Mouse (Mus musculus): Measurements from ENCODE around the gene Fxyd6. TPM values are rescaled to one million over a fixed set of nuclear protein-coding genes. Genes with fewer than 3 reads are reported as not detected.
A peak's percentile ranks its signal among the peaks of the same experiment; 100 is the strongest.

The Fxyd6 gene
- polyA plus RNA-seq, 1 experiment from 2014 or later = 184 TPM

DNA sequence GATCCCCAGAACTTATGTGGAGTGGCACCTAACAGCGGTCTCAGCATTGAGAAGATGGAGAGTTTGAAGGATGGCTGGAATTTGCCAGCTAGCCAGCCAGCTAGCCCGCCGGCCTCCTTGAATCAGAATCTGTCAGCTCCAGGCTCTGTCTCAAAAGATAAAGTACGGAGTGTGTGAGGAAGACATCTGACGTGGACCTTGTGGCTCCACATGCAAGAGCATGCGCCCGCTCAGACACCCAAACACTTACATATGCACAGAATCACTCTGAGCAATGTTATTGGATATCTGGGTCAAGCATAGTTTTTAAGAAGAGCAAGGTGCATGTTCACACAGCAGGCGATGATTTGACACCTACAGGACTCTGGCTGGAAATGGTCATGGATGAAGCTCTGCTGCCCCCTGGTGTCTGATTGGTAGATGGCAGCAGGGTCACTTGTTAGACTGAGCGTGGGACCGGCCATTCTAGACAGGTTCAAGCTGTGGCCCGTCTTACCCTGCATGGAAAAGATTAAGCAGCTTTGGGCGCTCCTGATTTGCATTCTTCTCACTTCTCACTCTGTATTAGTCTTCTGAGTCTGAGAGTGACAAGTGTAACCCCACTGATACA lies 18.5 kb downstream of the Fxyd6 start:
- Histone ChIP-seq H3K36me3 (ENCODE audit: insufficient read depth, low read length) (peaks cover 6% of the 10 kb centered on the region; the same call in 1 of the 2 replicates), H3K9ac (replicated peaks; ENCODE audit: low read length) (no peak overlapping the region), H3K4me1 (ENCODE audit: insufficient read depth, low read length) (no peaks in the 10 kb centered on the region), H3K4me2 (replicated peaks; ENCODE audit: low read depth, low read length) (no peak overlapping the region), H3K27ac (ENCODE audit: low read length) (no peak overlapping the region), H3K4me3 (ENCODE audit: low read length) (no peak overlapping the region), H3K9me3 (ENCODE audit: low read length) (no peaks in the 10 kb centered on the region), H3K27me3 (ENCODE audit: insufficient read depth, low read length) (no peaks in the 10 kb centered on the region)
- peak; percentile 81 for ATAC-seq (ENCODE audit: low FRiP score, low TSS enrichment)
- 35% methylated on average over 12 of the region's 12 CpGs for WGBS

- H3K9me3 ChIP-seq (ENCODE audit: low read length) = no peaks in the 10 kb centered on the region
- no peak for ATAC-seq (ENCODE audit: low FRiP score, low TSS enrichment)
- no peak overlapping the region for H3K4me3 ChIP-seq (ENCODE audit: low read length)
- no peak overlapping the region for H3K4me2 ChIP-seq (replicated peaks; ENCODE audit: low read depth, low read length)
- WGBS = 81% methylated on average over 8 of the region's 8 CpGs
- H3K27me3 ChIP-seq (ENCODE audit: insufficient read depth, low read length) = no peaks in the 10 kb centered on the region
- H3K4me1 ChIP-seq (ENCODE audit: insufficient read depth, low read length) = no peaks in the 10 kb centered on the region
- no peak overlapping the region for H3K27ac ChIP-seq (ENCODE audit: low read length)
- peaks cover 11% of the 10 kb centered on the region; the same call in 1 of the 2 replicates for H3K36me3 ChIP-seq (ENCODE audit: insufficient read depth, low read length)
- H3K9ac ChIP-seq (replicated peaks; ENCODE audit: low read length) = no peak overlapping the region
These were observed 19.6 kb downstream of the Fxyd6 start for GRCm38 (mm10) chr9:45389596-45389995.

DNA sequence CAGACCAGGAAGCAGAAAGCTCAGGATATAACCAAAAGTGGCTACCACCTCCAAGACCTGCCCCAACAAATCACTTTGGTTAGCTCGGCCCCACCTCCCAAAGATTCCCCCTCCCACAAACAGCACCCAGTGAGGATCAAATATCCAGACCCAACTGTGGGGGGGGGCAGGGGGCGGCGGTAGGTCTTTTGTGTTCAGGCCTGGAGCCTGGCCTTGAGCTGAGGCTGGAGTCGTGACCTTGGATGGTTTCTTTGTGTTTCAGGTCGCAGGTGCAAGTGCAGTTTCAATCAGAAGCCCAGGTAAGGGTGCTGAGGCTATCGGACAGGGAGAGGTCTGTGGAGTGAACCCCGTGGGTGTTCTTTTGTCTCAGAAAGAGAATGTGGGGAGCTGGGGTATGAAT lies 21.3 kb downstream of the Fxyd6 start:
- H3K4me3 ChIP-seq (ENCODE audit: low read length) = no peak overlapping the region
- H3K27me3 ChIP-seq (ENCODE audit: insufficient read depth, low read length) = no peaks in the 10 kb centered on the region
- H3K4me2 ChIP-seq (replicated peaks; ENCODE audit: low read depth, low read length) = no peak overlapping the region
- H3K4me1 ChIP-seq (ENCODE audit: insufficient read depth, low read length) = no peaks in the 10 kb centered on the region
- no peak for ATAC-seq (ENCODE audit: low FRiP score, low TSS enrichment)
- H3K9me3 ChIP-seq (ENCODE audit: low read length) = no peaks in the 10 kb centered on the region
- H3K9ac ChIP-seq (replicated peaks; ENCODE audit: low read length) = no peak overlapping the region
- H3K36me3 ChIP-seq (ENCODE audit: insufficient read depth, low read length) = peaks cover 14% of the 10 kb centered on the region; the same call in 1 of the 2 replicates
- WGBS = 68% methylated on average over 7 of the region's 7 CpGs
- no peak overlapping the region for H3K27ac ChIP-seq (ENCODE audit: low read length)

GRCm38 (mm10) chr9:45395218-45395617 lies 25.2 kb downstream of the Fxyd6 start:
- 80% methylated on average over 6 of the region's 6 CpGs for WGBS
- no peak for ATAC-seq (ENCODE audit: low FRiP score, low TSS enrichment)

GRCm38 (mm10) chr9:45395796-45396195 lies 25.8 kb downstream of the Fxyd6 start:
- 34% methylated on average over 3 of the region's 3 CpGs for WGBS
- H3K4me1 ChIP-seq (ENCODE audit: insufficient read depth, low read length) = no peaks in the 10 kb centered on the region; the same call in 1 of the 2 replicates
- H3K27ac ChIP-seq (ENCODE audit: low read length) = no peak overlapping the region
- no peak overlapping the region for H3K4me2 ChIP-seq (replicated peaks; ENCODE audit: low read depth, low read length)
- no peaks in the 10 kb centered on the region for H3K9me3 ChIP-seq (ENCODE audit: low read length)
- no peak for ATAC-seq (ENCODE audit: low FRiP score, low TSS enrichment)
- H3K36me3 ChIP-seq (ENCODE audit: insufficient read depth, low read length) = peaks cover 14% of the 10 kb centered on the region; the same call in 1 of the 2 replicates
- no peak overlapping the region for H3K4me3 ChIP-seq (ENCODE audit: low read length)
- no peak overlapping the region for H3K9ac ChIP-seq (replicated peaks; ENCODE audit: low read length)
- no peaks in the 10 kb centered on the region for H3K27me3 ChIP-seq (ENCODE audit: insufficient read depth, low read length)

More at GRCm38 (mm10) chr9:45395218-45395617, 25.2 kb downstream of the Fxyd6 start:
- Histone ChIP-seq H3K4me1 (ENCODE audit: insufficient read depth, low read length) (no peaks in the 10 kb centered on the region; the same call in 1 of the 2 replicates), H3K4me3 (ENCODE audit: low read length) (no peak overlapping the region), H3K9me3 (ENCODE audit: low read length) (no peaks in the 10 kb centered on the region), H3K36me3 (ENCODE audit: insufficient read depth, low read length) (peaks cover 14% of the 10 kb centered on the region; the same call in 1 of the 2 replicates), H3K4me2 (replicated peaks; ENCODE audit: low read depth, low read length) (no peak overlapping the region), H3K27ac (ENCODE audit: low read length) (no peak overlapping the region), H3K27me3 (ENCODE audit: insufficient read depth, low read length) (no peaks in the 10 kb centered on the region), H3K9ac (replicated peaks; ENCODE audit: low read length) (no peak overlapping the region)

- H3K4me2 ChIP-seq (replicated peaks; ENCODE audit: low read depth, low read length) = no peak overlapping the region
- H3K36me3 ChIP-seq (ENCODE audit: insufficient read depth, low read length) = peaks cover 9% of the 10 kb centered on the region; the same call in 1 of the 2 replicates
- H3K9me3 ChIP-seq (ENCODE audit: low read length) = no peaks in the 10 kb centered on the region
- 36% methylated on average over 1 of the region's 1 CpGs for WGBS
- no peak overlapping the region for H3K4me3 ChIP-seq (ENCODE audit: low read length)
- H3K9ac ChIP-seq (replicated peaks; ENCODE audit: low read length) = no peak overlapping the region
- no peaks in the 10 kb centered on the region; the same call in 1 of the 2 replicates for H3K4me1 ChIP-seq (ENCODE audit: insufficient read depth, low read length)
- H3K27me3 ChIP-seq (ENCODE audit: insufficient read depth, low read length) = no peaks in the 10 kb centered on the region
- no peak overlapping the region for H3K27ac ChIP-seq (ENCODE audit: low read length)
- peak; percentile 8; the same call in 1 of the 2 replicates for ATAC-seq (ENCODE audit: low FRiP score, low TSS enrichment)
These were observed 28.4 kb downstream of the Fxyd6 start for GRCm38 (mm10) chr9:45398336-45398735.

GRCm38 (mm10) chr9:45399434-45399833 lies 29.4 kb downstream of the Fxyd6 start, which contains the start of gene Fxyd2:
Gene Fxyd2 (plus strand): TSS chr9:45399669.
- H3K36me3 ChIP-seq (ENCODE audit: insufficient read depth, low read length) = 0 out of 2 replicates have a peak, but pooled peaks cover 3% of the 10 kb centered on the region
- 79% methylated on average over 4 of the region's 4 CpGs for WGBS
- no peaks in the 10 kb centered on the region for H3K9me3 ChIP-seq (ENCODE audit: low read length)
- no peak within 1 kb of the TSS for H3K27ac ChIP-seq (ENCODE audit: low read length)
- no peaks in the 10 kb centered on the region for H3K27me3 ChIP-seq (ENCODE audit: insufficient read depth, low read length)
- H3K9ac ChIP-seq (replicated peaks; ENCODE audit: low read length) = no peak within 1 kb of the TSS
- no peak within 1 kb of the TSS for H3K4me2 ChIP-seq (replicated peaks; ENCODE audit: low read depth, low read length)
- no peak for ATAC-seq (ENCODE audit: low FRiP score, low TSS enrichment)
- H3K4me1 ChIP-seq (ENCODE audit: insufficient read depth, low read length) = no peaks in the 10 kb centered on the region; the same call in 1 of the 2 replicates
- no peak within 1 kb of the TSS for H3K4me3 ChIP-seq (ENCODE audit: low read length)

- H3K9ac ChIP-seq (replicated peaks; ENCODE audit: low read length) = no peak overlapping the region
- 41% methylated on average over 4 of the region's 4 CpGs for WGBS
- no peak for ATAC-seq (ENCODE audit: low FRiP score, low TSS enrichment)
- H3K27me3 ChIP-seq (ENCODE audit: insufficient read depth, low read length) = no peaks in the 10 kb centered on the region
- no peak overlapping the region for H3K4me3 ChIP-seq (ENCODE audit: low read length)
- no peaks in the 10 kb centered on the region for H3K36me3 ChIP-seq (ENCODE audit: insufficient read depth, low read length)
- H3K4me1 ChIP-seq (ENCODE audit: insufficient read depth, low read length) = peaks cover 3% of the 10 kb centered on the region; the same call in 1 of the 2 replicates
- no peak overlapping the region for H3K4me2 ChIP-seq (replicated peaks; ENCODE audit: low read depth, low read length)
- H3K9me3 ChIP-seq (ENCODE audit: low read length) = no peaks in the 10 kb centered on the region
- no peak overlapping the region for H3K27ac ChIP-seq (ENCODE audit: low read length)
These were observed 31.9 kb downstream of the Fxyd6 start for GRCm38 (mm10) chr9:45401851-45402250.

GRCm38 (mm10) chr9:45402957-45403356 lies 33.0 kb downstream of the Fxyd6 start:
- H3K27ac ChIP-seq (ENCODE audit: low read length) = 0 out of 2 replicates have a peak overlapping the region, but pooled peaks have one; percentile 29
- ATAC-seq (ENCODE audit: low FRiP score, low TSS enrichment) = 0 out of 2 replicates have a peak, but pooled peaks have one; percentile 37
- H3K4me2 ChIP-seq (replicated peaks; ENCODE audit: low read depth, low read length) = no peak overlapping the region

GRCm38 (mm10) chr9:45405694-45406093 lies 35.7 kb downstream of the Fxyd6 start:
- 55% methylated on average over 5 of the region's 5 CpGs for WGBS
- Histone ChIP-seq H3K4me2 (replicated peaks; ENCODE audit: low read depth, low read length) (peak overlapping the region; percentile 34; the same call in 1 of the 2 replicates), H3K27ac (ENCODE audit: low read length) (peak overlapping the region; percentile 77), H3K9ac (replicated peaks; ENCODE audit: low read length) (no peak overlapping the region; the same call in 1 of the 2 replicates), H3K27me3 (ENCODE audit: insufficient read depth, low read length) (no peaks in the 10 kb centered on the region), H3K4me1 (ENCODE audit: insufficient read depth, low read length) (0 out of 2 replicates have a peak, but pooled peaks cover 7% of the 10 kb centered on the region), H3K36me3 (ENCODE audit: insufficient read depth, low read length) (no peaks in the 10 kb centered on the region), H3K4me3 (ENCODE audit: low read length) (peak overlapping the region; percentile 31), H3K9me3 (ENCODE audit: low read length) (no peaks in the 10 kb centered on the region)
- ATAC-seq (ENCODE audit: low FRiP score, low TSS enrichment) = peak; percentile 43; the same call in 1 of the 2 replicates

More at GRCm38 (mm10) chr9:45402957-45403356, 33.0 kb downstream of the Fxyd6 start:
- no peaks in the 10 kb centered on the region for H3K9me3 ChIP-seq (ENCODE audit: low read length)
- no peak overlapping the region for H3K4me3 ChIP-seq (ENCODE audit: low read length)
- H3K36me3 ChIP-seq (ENCODE audit: insufficient read depth, low read length) = no peaks in the 10 kb centered on the region
- no peak overlapping the region for H3K9ac ChIP-seq (replicated peaks; ENCODE audit: low read length)
- H3K27me3 ChIP-seq (ENCODE audit: insufficient read depth, low read length) = no peaks in the 10 kb centered on the region
- 41% methylated on average over 2 of the region's 2 CpGs for WGBS
- H3K4me1 ChIP-seq (ENCODE audit: insufficient read depth, low read length) = 0 out of 2 replicates have a peak, but pooled peaks cover 4% of the 10 kb centered on the region

Measured in kidney, embryonic 16.5 days (tissue).